Mouse (Mus musculus) limb, embryonic 12.5 days (tissue): ENCODE results near the gene Rnase2b. TPM values are rescaled to one million over a fixed set of nuclear protein-coding genes. Genes with fewer than 3 reads are reported as not detected.
"Not testable (repeated sequence)": the region's sequence is repeated elsewhere in the genome, so short reads cannot be mapped to it uniquely, and the experiment has no call there.

Experiments
- ATAC-seq: fragments of 200-750 bp; cut with Nextera tagmentation; 2 replicates; pipeline ENCODE4 v1.8.0; 2017; ENCODE audit warnings: low read depth, moderate TSS enrichment; ENCODE audit not compliant: insufficient number of reproducible peaks, insufficient read depth, low FRiP score, low TSS enrichment
- H3K27ac ChIP-seq: fragments of 300-500 bp; sonication (generic); 2 replicates; pipeline ENCODE4 v1.5.1; 2016; ENCODE audit warnings: mild to moderate bottlenecking, moderate library complexity
- H3K27me3 ChIP-seq: fragments of 300-500 bp; sonication (generic); 2 replicates; pipeline ENCODE4 v1.6.1; 2016; ENCODE audit warnings: mild to moderate bottlenecking, moderate library complexity
- H3K36me3 ChIP-seq: fragments of 300-500 bp; sonication (generic); 2 replicates; pipeline ENCODE4 v1.6.1; 2016; ENCODE audit warnings: mild to moderate bottlenecking, moderate library complexity
- H3K4me1 ChIP-seq: fragments of 300-500 bp; sonication (generic); replicated peaks from 2 replicates; pipeline ENCODE4 v1.6.1; 2016
- H3K4me2 ChIP-seq: fragments of 300-500 bp; sonication (generic); 2 replicates; pipeline ENCODE4 v1.6.1; 2016; ENCODE audit warnings: mild to moderate bottlenecking, moderate library complexity
- H3K4me3 ChIP-seq: fragments of 300-500 bp; sonication (generic); replicated peaks from 2 replicates; pipeline ENCODE4 v1.5.1; 2016; ENCODE audit warnings: mild to moderate bottlenecking
- H3K9ac ChIP-seq: fragments of 300-500 bp; sonication (generic); replicated peaks from 2 replicates; pipeline ENCODE4 v1.6.1; 2016; ENCODE audit warnings: mild to moderate bottlenecking, moderate library complexity
- H3K9me3 ChIP-seq: fragments of 300-500 bp; sonication (generic); 2 replicates; pipeline ENCODE4 v1.6.1; 2016; ENCODE audit warnings: mild to moderate bottlenecking, moderate library complexity
- WGBS: fragments of 180-500 bp; shearing (Covaris S2); methylation state at CpG from one replicate; pipeline ENCODE4 v1.1.7; 2016; 5-methylcytosine and 5-hydroxymethylcytosine counted together
- polyA plus RNA-seq: library from polyadenylated mRNA; unstranded; fragments of >200 nt; fragmentation: Nextera tagmentation; extraction: Ambion mirVana; gene quantifications from 2 replicates; pipeline ENCODE4 v1.2.1, GENCODE M21; 2016

The Rnase2b gene
- polyA plus RNA-seq, 1 experiment from 2014 or later = not detected

DNA sequence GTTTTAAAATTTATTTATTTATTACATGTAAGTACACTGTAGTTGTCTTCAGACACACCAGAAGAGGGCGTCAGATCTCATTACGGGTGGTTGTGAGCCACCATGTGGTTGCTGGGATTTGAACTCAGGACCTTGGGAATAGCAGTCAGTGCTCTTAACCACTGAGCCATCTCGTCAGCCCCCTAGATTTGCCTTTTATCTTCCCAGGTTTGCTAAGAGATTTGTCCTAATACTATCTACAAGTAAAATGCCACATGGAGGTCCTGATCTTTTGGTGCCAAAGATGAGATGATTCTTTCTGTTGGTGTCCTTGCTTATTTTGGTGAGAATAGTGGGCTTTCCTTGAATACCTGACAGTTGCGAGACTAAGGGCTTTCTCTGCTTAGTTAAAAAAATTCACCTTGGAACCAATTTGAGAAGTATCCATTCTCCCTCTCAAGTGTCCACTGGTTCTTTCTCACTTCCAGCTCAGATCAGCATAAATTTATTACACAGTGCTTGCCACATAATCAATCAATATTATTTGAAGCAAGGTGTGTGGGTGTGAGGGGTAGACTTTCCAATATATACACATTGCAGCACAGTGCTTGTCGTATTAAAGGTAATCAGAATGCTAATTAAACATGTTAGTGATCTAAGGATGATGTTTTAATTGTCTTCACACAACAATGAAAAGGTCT, 5.9 kb upstream of the Rnase2b start:
- no peak for ATAC-seq
- Histone ChIP-seq H3K4me1 (no peaks in the 10 kb centered on the region), H3K4me2 (no peak overlapping the region), H3K27me3 (no peaks in the 10 kb centered on the region), H3K9me3 (no peaks in the 10 kb centered on the region), H3K9ac (no peak overlapping the region), H3K36me3 (no peaks in the 10 kb centered on the region), H3K27ac (no peak overlapping the region), H3K4me3 (no peak overlapping the region)
- WGBS = 86% methylated on average over 5 of the region's 5 CpGs

DNA sequence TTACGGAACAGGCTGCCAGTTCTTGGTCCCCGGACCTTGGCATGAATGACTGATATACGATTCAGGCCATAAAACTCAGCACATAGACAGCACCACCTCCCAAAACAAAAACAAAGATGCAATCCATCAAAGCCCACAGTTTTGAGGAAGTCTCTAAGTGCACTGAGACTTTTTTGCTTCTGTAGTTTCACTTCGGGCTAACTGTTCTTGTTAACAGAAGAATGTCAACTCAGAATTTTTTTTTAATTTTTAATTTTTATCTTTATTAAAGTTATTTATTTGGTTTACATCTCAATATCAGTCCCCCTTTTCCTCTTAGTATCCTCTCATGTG, 5.4 kb upstream of the Rnase2b start:
- Histone ChIP-seq H3K9me3 (no peaks in the 10 kb centered on the region), H3K4me2 (no peak overlapping the region), H3K4me1 (no peaks in the 10 kb centered on the region), H3K27me3 (no peaks in the 10 kb centered on the region), H3K9ac (no peak overlapping the region), H3K27ac (no peak overlapping the region), H3K36me3 (no peaks in the 10 kb centered on the region), H3K4me3 (no peak overlapping the region)
- no peak for ATAC-seq
- 51% methylated on average over 4 of the region's 4 CpGs for WGBS

- WGBS = 94% methylated on average over 1 of the region's 1 CpGs
Measured at GRCm38 (mm10) chr14:51157072-51157471, 5.0 kb upstream of the Rnase2b start.

GRCm38 (mm10) chr14:51163323-51163722, 1.3 kb downstream of the Rnase2b start:
- not testable (repeated sequence) for H3K9me3 ChIP-seq, H3K9ac ChIP-seq, H3K27ac ChIP-seq, H3K4me1 ChIP-seq, ATAC-seq, H3K4me3 ChIP-seq, H3K4me2 ChIP-seq, H3K36me3 ChIP-seq, H3K27me3 ChIP-seq
- WGBS = 72% methylated on average over 6 of the region's 6 CpGs

More at GRCm38 (mm10) chr14:51157072-51157471, 5.0 kb upstream of the Rnase2b start:
- H3K4me2 ChIP-seq = no peak overlapping the region
- H3K36me3 ChIP-seq = no peaks in the 10 kb centered on the region
- H3K27me3 ChIP-seq = no peaks in the 10 kb centered on the region
- H3K4me1 ChIP-seq = no peaks in the 10 kb centered on the region
- no peaks in the 10 kb centered on the region for H3K9me3 ChIP-seq
- ATAC-seq = no peak
- no peak overlapping the region for H3K9ac ChIP-seq
- no peak overlapping the region for H3K4me3 ChIP-seq
- no peak overlapping the region for H3K27ac ChIP-seq

DNA sequence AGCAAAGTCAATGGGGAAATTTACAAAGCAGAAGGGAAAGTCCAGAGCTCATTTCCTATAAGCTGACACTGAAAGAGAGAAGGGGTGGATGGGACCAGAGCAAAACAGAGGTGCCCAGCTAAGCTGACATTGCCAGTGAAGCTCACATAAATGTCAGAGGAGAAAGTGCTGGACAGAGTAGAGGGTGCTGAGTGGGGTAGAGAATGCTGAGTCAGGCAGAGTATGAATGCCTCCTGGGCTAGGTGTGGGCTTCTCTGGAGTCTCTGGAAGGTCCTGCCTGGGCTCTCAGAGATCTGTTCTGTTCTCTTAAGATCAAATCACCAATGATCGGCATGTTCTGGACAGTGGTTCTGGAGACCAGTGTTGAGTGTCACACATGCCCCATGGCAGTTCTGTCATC, 3.4 kb downstream of the Rnase2b start:
- ATAC-seq = no peak
- Histone ChIP-seq H3K27ac (no peak overlapping the region), H3K4me2 (no peak overlapping the region), H3K4me3 (no peak overlapping the region), H3K4me1 (no peaks in the 10 kb centered on the region), H3K27me3 (no peaks in the 10 kb centered on the region), H3K36me3 (no peaks in the 10 kb centered on the region), H3K9ac (no peak overlapping the region), H3K9me3 (no peaks in the 10 kb centered on the region)
- WGBS = 88% methylated on average over 1 of the region's 1 CpGs

GRCm38 (mm10) chr14:51166068-51166467, 4.0 kb downstream of the Rnase2b start:
- ATAC-seq = no peak
- H3K9me3 ChIP-seq = no peaks in the 10 kb centered on the region
- no peaks in the 10 kb centered on the region for H3K27me3 ChIP-seq
- no peak overlapping the region for H3K27ac ChIP-seq
- no peak overlapping the region for H3K4me2 ChIP-seq
- H3K36me3 ChIP-seq = no peaks in the 10 kb centered on the region
- H3K9ac ChIP-seq = no peak overlapping the region
- no peaks in the 10 kb centered on the region for H3K4me1 ChIP-seq
- H3K4me3 ChIP-seq = no peak overlapping the region

- not testable (repeated sequence) for H3K4me2 ChIP-seq, H3K4me1 ChIP-seq, H3K9ac ChIP-seq, H3K27ac ChIP-seq, H3K9me3 ChIP-seq, ATAC-seq, H3K36me3 ChIP-seq, H3K27me3 ChIP-seq, H3K4me3 ChIP-seq
- 38% methylated on average over 9 of the region's 9 CpGs for WGBS
Measured at GRCm38 (mm10) chr14:51172095-51172865, 10.2 kb downstream of the Rnase2b start.

GRCm38 (mm10) chr14:51172947-51173346, 10.9 kb downstream of the Rnase2b start:
- H3K27ac ChIP-seq, H3K4me1 ChIP-seq: not testable (repeated sequence)

GRCm38 (mm10) chr14:51173843-51174242, 11.8 kb downstream of the Rnase2b start:
- H3K27me3 ChIP-seq = no peaks in the 10 kb centered on the region
- no peak overlapping the region for H3K4me2 ChIP-seq
- no peak overlapping the region for H3K4me3 ChIP-seq
- H3K27ac ChIP-seq = no peak overlapping the region
- no peak overlapping the region for H3K9ac ChIP-seq
- H3K4me1 ChIP-seq = no peaks in the 10 kb centered on the region
- H3K9me3 ChIP-seq = no peaks in the 10 kb centered on the region
- WGBS = 53% methylated on average over 4 of the region's 4 CpGs
- no peaks in the 10 kb centered on the region for H3K36me3 ChIP-seq
- ATAC-seq = no peak

More at GRCm38 (mm10) chr14:51172947-51173346, 10.9 kb downstream of the Rnase2b start:
- not testable (repeated sequence) for H3K9me3 ChIP-seq, H3K4me3 ChIP-seq, H3K36me3 ChIP-seq, H3K4me2 ChIP-seq, H3K9ac ChIP-seq, ATAC-seq, H3K27me3 ChIP-seq
- 63% methylated on average over 4 of the region's 4 CpGs for WGBS

DNA sequence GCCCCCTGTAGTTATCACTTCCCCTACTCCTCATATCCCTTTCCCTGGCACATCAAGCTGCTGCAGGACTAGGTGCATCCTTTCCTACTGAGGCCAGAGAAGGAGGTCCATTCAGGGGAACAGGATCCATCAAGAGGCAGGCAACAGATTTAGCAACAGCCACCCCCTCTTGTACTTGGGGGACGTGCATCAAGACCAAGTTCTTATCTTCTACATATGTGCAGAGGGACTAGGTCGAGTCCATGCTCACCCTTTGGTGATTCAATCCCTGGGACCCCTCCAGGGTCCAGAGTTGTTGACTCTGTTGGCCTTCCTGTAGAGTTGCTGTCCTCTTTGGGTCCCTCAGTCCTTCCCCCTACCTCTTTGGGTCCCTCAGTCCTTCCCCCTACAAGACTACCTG, 19.0 kb downstream of the Rnase2b start:
- H3K4me1 ChIP-seq, H3K9me3 ChIP-seq, H3K27ac ChIP-seq, H3K4me2 ChIP-seq, H3K27me3 ChIP-seq, H3K9ac ChIP-seq, H3K36me3 ChIP-seq, ATAC-seq, H3K4me3 ChIP-seq: not testable (repeated sequence)
- WGBS = 81% methylated on average over 2 of the region's 2 CpGs

DNA sequence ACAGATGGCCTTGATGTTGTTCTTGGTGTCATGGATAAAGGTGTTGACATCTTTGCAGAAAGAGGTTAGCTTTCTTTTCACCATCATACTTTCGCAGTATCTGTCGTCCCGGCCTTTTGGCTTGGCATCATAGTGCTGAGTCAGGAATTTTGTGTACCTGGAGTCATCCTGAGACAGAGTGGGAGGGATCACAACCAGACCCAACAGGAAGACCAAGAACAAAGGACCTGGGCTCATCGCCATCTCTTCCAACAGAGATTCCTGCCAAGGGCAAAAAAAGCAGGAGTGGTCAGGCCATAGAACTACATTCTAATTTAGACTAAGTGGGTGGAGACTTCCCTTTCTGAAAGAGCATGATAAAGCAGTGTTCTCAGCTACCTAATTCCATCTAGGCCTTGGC, 33.6 kb downstream of the Rnase2b start:
- ATAC-seq = no peak
- Histone ChIP-seq H3K36me3 (no peaks in the 10 kb centered on the region), H3K27ac (no peak overlapping the region), H3K9ac (no peak overlapping the region), H3K27me3 (no peaks in the 10 kb centered on the region), H3K4me1 (no peaks in the 10 kb centered on the region), H3K9me3 (no peaks in the 10 kb centered on the region), H3K4me2 (no peak overlapping the region), H3K4me3 (no peak overlapping the region)
- WGBS = 93% methylated on average over 4 of the region's 4 CpGs
